Mouse (Mus musculus) heart, adult 2 months (tissue): ENCODE results near the gene Rnf222. TPM values are rescaled to one million over a fixed set of nuclear protein-coding genes. Genes with fewer than 3 reads are reported as not detected.

Experiments
- DNase-seq, 2 experiments: peaks; one replicate each; pipeline ENCODE4 v3.0.0; 2021
- H3K27ac ChIP-seq: fragments of 200-600 bp; 2 replicates; pipeline ENCODE4 v1.8.1; 2022
- H3K27me3 ChIP-seq: fragments of 200-500 bp; 2 replicates; pipeline ENCODE4 v1.6.1; 2012; ENCODE audit warnings: mild to moderate bottlenecking, low read length, inconsistent platforms, mixed read lengths; ENCODE audit not compliant: control insufficient read depth, insufficient read depth
- H3K36me3 ChIP-seq: fragments of 200-500 bp; 2 replicates; pipeline ENCODE4 v1.6.1; 2012; ENCODE audit warnings: low read length, inconsistent platforms; ENCODE audit not compliant: control insufficient read depth, insufficient read depth
- H3K4me1 ChIP-seq: fragments of 200-500 bp; 2 replicates; pipeline ENCODE4 v1.6.1; 2011; ENCODE audit warnings: low read length; ENCODE audit not compliant: control insufficient read depth, insufficient read depth
- H3K4me3 ChIP-seq: fragments of 200-600 bp; 2 replicates; pipeline ENCODE4 v1.8.1; 2022
- H3K79me2 ChIP-seq: fragments of 200-500 bp; replicated peaks from 2 replicates; pipeline ENCODE4 v1.6.1; 2012; ENCODE audit warnings: mild to moderate bottlenecking, inconsistent platforms, low read length, moderate library complexity, mixed read lengths; ENCODE audit not compliant: control insufficient read depth, insufficient read depth
- H3K9ac ChIP-seq: fragments of 200-500 bp; 2 replicates; pipeline ENCODE4 v1.6.1; 2012; ENCODE audit warnings: low read depth, mild to moderate bottlenecking, control low read depth, inconsistent platforms, low read length, mixed read lengths
- CTCF ChIP-seq: fragments of 200-600 bp; IDR thresholded peaks from 2 replicates; pipeline ENCODE4 v1.8.1; 2022; ENCODE audit warnings: antibody characterized with exemption, mild to moderate bottlenecking, moderate library complexity
- EP300 ChIP-seq: fragments of 200-500 bp; IDR thresholded peaks from 2 replicates; pipeline ENCODE4 v1.6.1; 2011; ENCODE audit warnings: low read depth, low read length, control low read depth; ENCODE audit not compliant: insufficient read depth
- POLR2A ChIP-seq: fragments of 200-500 bp; IDR thresholded peaks from 2 replicates; pipeline ENCODE4 v1.6.1; 2011; ENCODE audit warnings: mild to moderate bottlenecking, low read depth, low read length, control low read depth; ENCODE audit not compliant: insufficient read depth
- WGBS: fragments of 180-500 bp; shearing (Covaris S2); methylation state at CpG from one replicate; pipeline ENCODE4 v1.1.7; 2018; 5-methylcytosine and 5-hydroxymethylcytosine counted together
- intact Hi-C: fragments of 180-260 bp; cut with DNase I; formaldehyde crosslinking; loops from one replicate; pipeline ENCODE4 v1.15.1; 2025
- polyA plus RNA-seq: library from polyadenylated mRNA; depleted of rRNA; stranded (reverse); fragments of >200 nt; gene quantifications from 2 replicates; pipeline ENCODE4 v1.2.3, GENCODE M21; 2012
- total RNA-seq, 2 experiments: library from RNA; stranded (reverse); gene quantifications; 2 replicates each; pipeline ENCODE4 v1.2.3; 2021

Rnf222 gene
- total and polyA plus RNA-seq, 3 experiments, result 0.07 to 0.13 (median 0.12) TPM

- WGBS, result 9% methylated on average over 9 of the region's 9 CpGs
- intact Hi-C loops, result loop anchor here (1.0 kb wide), 1 partner anchor 10 kb away; no protein-coding TSS in a partner anchor
Observed at GRCm38 (mm10) chr11:68864544-68865189, 23.7 kb upstream of the Rnf222 start.

GRCm38 (mm10) chr11:68871277-68871676 lies 17.1 kb upstream of the Rnf222 start:
- TF ChIP-seq CTCF (no peak), EP300 (no peak), POLR2A (no peak)
- 71% methylated on average over 9 of the region's 9 CpGs for WGBS
- Histone ChIP-seq H3K36me3 (peaks cover 3% of the 10 kb centered on the region; the same call in 1 of the 2 replicates), H3K27ac (peak overlapping the region; percentile 84), H3K4me3 (peak overlapping the region; percentile 8; the same call in 1 of the 2 replicates), H3K27me3 (no peaks in the 10 kb centered on the region), H3K79me2 (no peaks in the 10 kb centered on the region), H3K4me1 (peaks cover 7% of the 10 kb centered on the region), H3K9ac (no peak overlapping the region)
- DNase-seq, result no peak
- intact Hi-C loops, result loop anchor here (2.0 to 10.0 kb wide), 3 partner anchors 18 to 306 kb away; no protein-coding TSS in a partner anchor

More at GRCm38 (mm10) chr11:68864544-68865189, 23.7 kb upstream of the Rnf222 start:
- H3K4me3 ChIP-seq, result peak overlapping the region; percentile 2; the same call in 1 of the 2 replicates
- peaks cover 14% of the 10 kb centered on the region for H3K4me1 ChIP-seq
- H3K36me3 ChIP-seq, result peaks cover 8% of the 10 kb centered on the region
- H3K79me2 ChIP-seq, result no peaks in the 10 kb centered on the region
- TF ChIP-seq EP300, result peak; percentile 92
- TF ChIP-seq CTCF, result no peak
- TF ChIP-seq POLR2A, result peak; percentile 67; the same call in 1 of the 2 replicates
- DNase-seq, result peak; percentile 79 to 90
- H3K27me3 ChIP-seq, result no peaks in the 10 kb centered on the region
- peak overlapping the region; percentile 82 for H3K27ac ChIP-seq
- H3K9ac ChIP-seq, result no peak overlapping the region

DNA sequence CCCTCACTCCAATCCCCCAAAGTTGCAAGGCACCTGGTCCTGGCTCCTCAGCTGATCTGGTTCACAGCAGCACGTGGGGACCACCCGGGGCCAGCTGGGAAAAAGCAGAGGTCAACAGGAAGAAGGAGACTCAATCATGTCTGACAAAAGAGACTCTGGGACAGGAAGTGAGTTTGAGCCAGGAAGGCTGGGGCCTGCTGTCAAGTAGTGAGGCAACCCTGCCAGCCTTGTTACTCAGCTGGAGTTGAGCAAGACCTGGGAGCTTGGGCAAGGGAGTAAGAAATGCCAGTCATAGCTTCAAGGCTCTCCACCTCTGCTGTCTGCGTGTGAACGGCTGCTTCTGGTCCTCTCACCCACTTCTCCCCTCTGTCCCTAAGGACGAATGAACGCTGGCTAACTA lies 16.6 kb upstream of the Rnf222 start, which contains the start of gene Ndel1:
TSS of gene Ndel1 (minus strand) at position 111 of the 400 bp plus-strand sequence.
- no peaks in the 10 kb centered on the region for H3K27me3 ChIP-seq
- TF ChIP-seq POLR2A (no peak), EP300 (0 out of 2 replicates have a peak, but pooled peaks have one; percentile 63), CTCF (no peak)
- no peaks in the 10 kb centered on the region for H3K79me2 ChIP-seq
- H3K27ac ChIP-seq, result peak within 1 kb of the TSS; percentile 84
- WGBS, result 30% methylated on average over 6 of the region's 6 CpGs
- peaks cover 3% of the 10 kb centered on the region; the same call in 1 of the 2 replicates for H3K36me3 ChIP-seq
- peaks cover 5% of the 10 kb centered on the region for H3K4me1 ChIP-seq
- H3K9ac ChIP-seq, result no peak within 1 kb of the TSS
- intact Hi-C loops, result loop anchor here (2.0 to 10.0 kb wide), 3 partner anchors 19 to 307 kb away; no protein-coding TSS in a partner anchor
- peak; percentile 64 to 73 for DNase-seq
- peak within 1 kb of the TSS; percentile 8; the same call in 1 of the 2 replicates for H3K4me3 ChIP-seq

- Histone ChIP-seq H3K79me2 (no peaks in the 10 kb centered on the region), H3K36me3 (peaks cover 3% of the 10 kb centered on the region; the same call in 1 of the 2 replicates), H3K4me1 (peaks cover 5% of the 10 kb centered on the region), H3K4me3 (no peak overlapping the region), H3K27me3 (no peaks in the 10 kb centered on the region), H3K9ac (no peak overlapping the region), H3K27ac (peak overlapping the region; percentile 33)
- intact Hi-C loops, result loop anchor here (1.0 to 10.0 kb wide), 3 partner anchors 38 to 310 kb away; no protein-coding TSS in a partner anchor
- peak; percentile 77 for TF ChIP-seq CTCF
- peak; percentile 74; the same call in 1 of the 2 replicates for TF ChIP-seq EP300
- TF ChIP-seq POLR2A, result no peak
- peak; percentile 49 to 60 for DNase-seq
- 0% methylated on average over 2 of the region's 2 CpGs for WGBS
Observed at GRCm38 (mm10) chr11:68874841-68875240, 13.5 kb upstream of the Rnf222 start.

- H3K36me3 ChIP-seq, result peaks cover 3% of the 10 kb centered on the region; the same call in 1 of the 2 replicates
- H3K27me3 ChIP-seq, result no peaks in the 10 kb centered on the region
- TF ChIP-seq POLR2A (no peak), EP300 (no peak), CTCF (no peak)
- no peak overlapping the region for H3K27ac ChIP-seq
- no peak overlapping the region for H3K9ac ChIP-seq
- no peak for DNase-seq
- H3K4me3 ChIP-seq, result no peak overlapping the region
- H3K4me1 ChIP-seq, result no peaks in the 10 kb centered on the region
- WGBS, result 78% methylated on average over 5 of the region's 5 CpGs
- intact Hi-C loops, result loop anchor here (10.0 kb wide), 1 partner anchor 314 kb away; no protein-coding TSS in a partner anchor
- no peaks in the 10 kb centered on the region for H3K79me2 ChIP-seq
Observed at GRCm38 (mm10) chr11:68878811-68879210, 9.5 kb upstream of the Rnf222 start.

DNA sequence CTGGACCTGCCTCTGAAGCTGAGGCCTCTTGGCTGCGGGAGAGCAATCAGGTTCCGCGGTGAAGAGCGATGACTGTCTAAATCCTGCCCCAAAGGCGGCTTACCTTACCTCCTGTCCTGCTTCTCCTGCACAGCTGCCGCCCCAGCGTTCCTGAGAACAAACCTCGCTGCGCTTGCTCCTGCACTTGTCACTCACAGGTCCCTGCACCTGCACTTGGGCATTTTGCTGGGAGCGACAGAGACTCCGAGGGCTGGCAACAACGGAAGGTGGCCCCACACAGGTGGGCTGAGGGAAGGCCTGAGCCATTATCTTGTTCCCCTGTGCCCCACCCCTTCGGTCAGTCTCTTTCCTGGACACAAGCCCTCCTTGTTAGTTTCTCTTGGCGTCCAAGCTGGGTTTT lies 6.2 kb upstream of the Rnf222 start:
- Histone ChIP-seq H3K9ac (no peak overlapping the region), H3K79me2 (no peaks in the 10 kb centered on the region), H3K27me3 (no peaks in the 10 kb centered on the region), H3K4me3 (no peak overlapping the region), H3K36me3 (no peaks in the 10 kb centered on the region), H3K27ac (no peak overlapping the region), H3K4me1 (no peaks in the 10 kb centered on the region)
- intact Hi-C loops, result no loop called here
- no peak for DNase-seq
- TF ChIP-seq POLR2A (no peak), EP300 (no peak)
- 34% methylated on average over 14 of the region's 14 CpGs for WGBS
